Mouse (Mus musculus) G1E (cell line): Measurements from ENCODE around the gene Mllt6.

Experiments
- GATA1 ChIP-seq: IDR thresholded peaks from 2 replicates; pipeline ENCODE4 v1.6.1; 2012; ENCODE audit warnings: borderline replicate concordance, low read length, inconsistent platforms, mixed read lengths
- TAL1 ChIP-seq: conservative IDR thresholded peaks from 2 replicates; pipeline ENCODE4 v1.6.1; 2012; ENCODE audit warnings: low read depth, low read length, inconsistent platforms, mixed read lengths

- no peak for TF ChIP-seq TAL1
- no peak for TF ChIP-seq GATA1
Measured at GRCm38 (mm10) chr11:97665431-97665830, 2.2 kb downstream of the Mllt6 start.
